Mouse (Mus musculus) right cerebral cortex, postnatal 25 days (tissue): ENCODE results near the gene Olfr480.

ENCODE experiments used
- DNase-seq: peaks from one replicate; pipeline ENCODE4 v3.0.0; 2022

Gene Olfr480

GRCm38 (mm10) chr7:108067246-108067645 is at the start of gene Olfr480:
Gene Olfr480 (minus strand): TSS chr7:108067346.
- no peak for DNase-seq

GRCm38 (mm10) chr7:108100549-108100948 is 33.4 kb upstream of the Olfr480 start, which contains the start of gene Olfr483:
Gene Olfr483 (plus strand): TSS chr7:108100849.
- DNase-seq, result no peak

GRCm38 (mm10) chr7:108097486-108097885 is 30.3 kb upstream of the Olfr480 start, which contains the start of gene Olfr482:
Gene Olfr482 (minus strand): TSS chr7:108097586.
- DNase-seq, result no peak

- no peak for DNase-seq
Observed at GRCm38 (mm10) chr7:108079555-108079954, 12.4 kb upstream of the Olfr480 start, which contains the start of gene Olfr481. Gene Olfr481 (plus strand): TSS chr7:108079855.

- DNase-seq, result no peak
Observed at GRCm38 (mm10) chr7:108050393-108050792, 16.8 kb downstream of the Olfr480 start, which contains the start of gene Olfr479. Gene Olfr479 (plus strand): TSS chr7:108050693.

GRCm38 (mm10) chr7:108033889-108034288 is 33.3 kb downstream of the Olfr480 start, which contains the start of gene Olfr478:
Gene Olfr478 (minus strand): TSS chr7:108033989.
- no peak for DNase-seq
